Mouse (Mus musculus) heart, postnatal 14 days (tissue): ENCODE data around the gene Trim61. TPM values are rescaled to one million over a fixed set of nuclear protein-coding genes. Genes with fewer than 3 reads are reported as not detected.

Experiments
- DNase-seq, 2 experiments: peaks; one replicate each; pipeline ENCODE4 v3.0.0; 2021 to 2022
- intact Hi-C: fragments of 180-260 bp; cut with DNase I; formaldehyde crosslinking; loops from one replicate; pipeline ENCODE4 v1.15.1; 2025
- total RNA-seq, 2 experiments: library from RNA; stranded (reverse); gene quantifications; 2 replicates each; pipeline ENCODE4 v1.2.3; 2021

Gene Trim61
- total RNA-seq, 2 experiments from 2014 or later, result not detected

DNA sequence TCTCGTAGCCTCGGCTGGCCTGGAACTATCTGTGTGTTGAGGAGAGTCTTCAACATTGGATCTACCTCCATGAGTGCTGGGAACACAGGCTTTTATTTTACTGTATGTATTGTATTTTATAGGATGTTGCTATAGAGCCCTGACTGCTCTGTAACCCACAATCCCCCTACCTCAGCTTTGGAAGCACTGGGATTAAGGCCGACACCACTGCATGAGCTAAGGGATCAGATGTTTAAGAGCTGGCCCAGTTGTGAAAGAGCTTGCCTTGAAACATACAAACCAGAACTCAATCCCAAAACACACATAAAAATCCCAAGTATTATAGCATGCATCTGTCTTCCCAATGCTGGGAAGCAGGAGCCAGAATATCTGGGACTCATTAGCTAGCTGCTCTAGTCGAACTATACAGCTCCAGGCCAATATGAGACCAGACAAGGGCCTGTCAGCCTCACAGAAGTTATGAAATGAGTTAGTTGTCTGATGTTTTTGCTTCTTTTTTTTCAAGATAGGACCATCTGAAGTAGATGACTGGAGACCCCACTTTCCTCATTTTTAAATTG, 19.4 kb downstream of the Trim61 start:
- intact Hi-C loops, result no loop called here
- DNase-seq, result no peak

DNA sequence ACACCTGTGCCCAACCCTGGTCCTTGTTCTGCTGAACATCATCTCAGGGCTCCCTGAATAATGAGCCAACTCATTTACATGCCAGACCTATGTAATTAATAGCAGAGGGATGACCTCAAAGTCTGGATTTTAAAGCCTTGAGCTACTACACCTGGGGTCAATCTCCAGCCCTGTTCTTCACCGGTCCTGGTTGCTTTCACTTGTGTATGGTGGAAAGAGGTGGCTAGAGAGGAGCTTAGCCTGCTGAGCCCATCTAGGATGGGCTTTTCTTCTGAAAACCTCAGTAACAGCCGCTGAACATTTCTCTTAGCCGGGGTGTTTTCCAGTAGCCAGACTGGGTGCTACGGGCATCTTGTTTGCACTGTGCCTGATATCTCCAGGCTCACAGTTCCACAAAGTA, 30.6 kb downstream of the Trim61 start, which contains the start of gene Trim75:
Gene Trim75 (minus strand): TSS at position 101 of the 400 bp plus-strand sequence.
- no peak for DNase-seq
- intact Hi-C loops, result no loop called here

DNA sequence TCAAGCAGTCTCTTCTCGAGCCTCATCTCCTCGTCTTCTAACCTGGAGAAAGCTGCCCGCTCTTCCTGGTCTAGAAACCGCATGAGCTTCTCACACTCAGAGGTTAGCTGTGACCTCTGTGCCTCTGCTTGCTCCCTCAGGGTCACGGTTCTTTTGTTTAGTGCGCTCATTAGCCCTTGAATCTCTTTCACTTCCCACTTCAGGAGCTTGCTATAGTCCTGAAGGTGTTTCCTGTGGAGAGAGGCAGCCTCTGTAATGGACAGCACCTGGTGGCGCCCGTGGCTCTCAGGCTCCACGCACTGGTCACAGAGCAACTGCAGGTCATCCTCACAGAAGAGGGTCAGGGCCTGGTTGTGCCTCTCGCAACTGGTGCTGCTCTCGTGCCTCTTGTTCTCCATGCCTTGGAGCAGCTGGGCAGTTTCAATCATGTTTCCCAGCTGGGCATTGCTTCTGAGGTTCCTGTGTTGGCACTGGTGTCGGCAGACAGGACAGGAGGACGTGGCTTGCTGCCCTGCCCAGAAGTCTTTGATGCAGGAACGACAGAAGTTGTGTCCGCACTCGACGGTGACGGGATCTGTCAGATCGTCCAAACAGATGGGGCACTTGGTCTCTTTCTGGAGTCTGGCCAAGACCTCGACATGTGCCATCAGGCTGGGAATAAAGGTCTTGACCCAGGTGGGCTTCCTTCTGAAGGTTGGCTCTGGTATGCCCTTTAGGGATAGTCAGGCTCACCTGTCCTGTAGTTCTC, 35.0 kb downstream of the Trim61 start:
- no peak for DNase-seq
- intact Hi-C loops, result no loop called here

Other genes with a start within 250 kb of the Trim61 start
- gene Klhl2, start 168.5 kb downstream of the Trim61 start, total RNA-seq, result 10 to 100 TPM; 13.5 to 14.0 TPM
- gene Tmem192, start 71.3 kb downstream of the Trim61 start, total RNA-seq, result 10 to 100 TPM; 15.7 to 17.0 TPM
- gene Trim75, start 30.7 kb downstream of the Trim61 start, total RNA-seq, result not detected
- not detected for gene Trim60, start 61 bp upstream of the Trim61 start, total RNA-seq
- not detected for gene Apela, start 18.8 kb upstream of the Trim61 start, total RNA-seq
- not detected for gene Gm10663, start 56.5 kb upstream of the Trim61 start, total RNA-seq
- gene BC030870, start 111.0 kb upstream of the Trim61 start, total RNA-seq, result not detected